13 mouse cellular contexts compared by ENCODE assay signal in genomic region chr6:115607429-115607828, GRCm38 (mm10). TPM values are rescaled to one million over a fixed set of nuclear protein-coding genes. Genes with fewer than 3 reads are reported as not detected.
A peak's percentile ranks its signal among the peaks of the same experiment; 100 is the strongest.
DNase-seq lines count a peak whose midpoint lies in the region.
"Had no signal": no experiment of that assay in that cellular context is flagged by ENCODE, and none has a peak within 500 bp of the region (broad histone marks: within the 10 kb centered on the region; RNA-seq: fewer than 3 reads in every experiment).

No protein-coding gene starts in this region.

- intact Hi-C loops in left cerebral cortex, postnatal 4 days (cut with DNase I) = loop anchor here (10.0 kb wide), 1 partner anchor 67 kb away; the partner anchor contains the start of gene Raf1

- DNase-seq in cerebellum, adult 9-10 months = peak; percentile 50
- DNase-seq in cerebellum, adult 8-10 months = no peak
- DNase-seq in left cerebral cortex, adult 11 months (ENCODE audit: low spot score) = peak; percentile 63
- DNase-seq in left cerebral cortex, postnatal 4 days = no peak
- DNase-seq in adrenal gland, adult 8-10 months = peak; percentile 69
- peak; percentile 71 for DNase-seq in layer of hippocampus, adult 9-11 months
- no peak for DNase-seq in retina, postnatal 1 day
- no peak for DNase-seq in spleen, postnatal 4 days (ENCODE audit: low spot score in 2 of 2)
- DNase-seq: cerebellum, postnatal 14 days; heart, adult 18-20 months; kidney, postnatal 4 days; lung, postnatal 4 days; thymus, postnatal 36 days had no signal

RNA-seq across cellular contexts. Expression of gene Mkrn2, which starts 5.7 kb away (rescaled TPM):
- total RNA-seq in left cerebral cortex, postnatal 4 days (2021) = 10 to 100 TPM; 45.0 to 45.3 TPM
- total RNA-seq in adrenal gland, adult 8-10 months (2022) = 10 to 100 TPM; 37.8 to 44.7 (median 42.6) TPM

RNA-seq across cellular contexts. Expression of gene Mkrn2os, which starts 15.1 kb away (rescaled TPM):
- total RNA-seq in left cerebral cortex, postnatal 4 days (2021) = not detected
- not detected for total RNA-seq in adrenal gland, adult 8-10 months (2022)

Comparison
In these comparisons a context has a peak if more than half of its experiments do, and no peak if none do; other contexts are left out.
1. DNase-seq: peak in cerebellum, adult 9-10 months (single experiment), left cerebral cortex, adult 11 months (single experiment), adrenal gland, adult 8-10 months (single experiment) and layer of hippocampus, adult 9-11 months (single experiment); none in cerebellum, adult 8-10 months (single experiment), left cerebral cortex, postnatal 4 days (single experiment), retina, postnatal 1 day (single experiment) and spleen, postnatal 4 days (0 of 2).